Mouse (Mus musculus): Measurements from ENCODE around the gene Tgfbi.
A peak's percentile ranks its signal among the peaks of the same experiment; 100 is the strongest.

Tgfbi gene

DNA sequence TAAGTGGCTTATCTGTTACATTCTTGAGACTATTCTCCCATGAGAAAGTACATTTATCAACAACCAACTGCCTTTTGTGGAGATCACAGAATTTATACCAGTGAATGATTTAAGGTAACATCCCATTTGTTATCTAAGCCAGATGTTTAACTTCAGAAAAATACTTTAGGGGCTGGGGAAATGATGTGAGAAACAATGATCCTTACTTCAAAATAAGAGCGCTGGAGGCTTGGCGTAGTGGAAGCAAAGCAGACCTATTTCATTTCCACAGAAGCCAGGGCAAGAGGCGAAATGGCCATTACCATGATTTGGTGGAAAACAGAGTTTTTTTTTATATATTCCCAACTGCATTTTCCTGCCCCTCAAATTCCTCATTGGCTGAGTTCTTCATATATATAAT is 34.7 kb downstream of the Tgfbi start:
- no peak for DNase-seq

GRCm38 (mm10) chr13:56645744-56646143 is 36.4 kb downstream of the Tgfbi start:
- DNase-seq: no peak

DNA sequence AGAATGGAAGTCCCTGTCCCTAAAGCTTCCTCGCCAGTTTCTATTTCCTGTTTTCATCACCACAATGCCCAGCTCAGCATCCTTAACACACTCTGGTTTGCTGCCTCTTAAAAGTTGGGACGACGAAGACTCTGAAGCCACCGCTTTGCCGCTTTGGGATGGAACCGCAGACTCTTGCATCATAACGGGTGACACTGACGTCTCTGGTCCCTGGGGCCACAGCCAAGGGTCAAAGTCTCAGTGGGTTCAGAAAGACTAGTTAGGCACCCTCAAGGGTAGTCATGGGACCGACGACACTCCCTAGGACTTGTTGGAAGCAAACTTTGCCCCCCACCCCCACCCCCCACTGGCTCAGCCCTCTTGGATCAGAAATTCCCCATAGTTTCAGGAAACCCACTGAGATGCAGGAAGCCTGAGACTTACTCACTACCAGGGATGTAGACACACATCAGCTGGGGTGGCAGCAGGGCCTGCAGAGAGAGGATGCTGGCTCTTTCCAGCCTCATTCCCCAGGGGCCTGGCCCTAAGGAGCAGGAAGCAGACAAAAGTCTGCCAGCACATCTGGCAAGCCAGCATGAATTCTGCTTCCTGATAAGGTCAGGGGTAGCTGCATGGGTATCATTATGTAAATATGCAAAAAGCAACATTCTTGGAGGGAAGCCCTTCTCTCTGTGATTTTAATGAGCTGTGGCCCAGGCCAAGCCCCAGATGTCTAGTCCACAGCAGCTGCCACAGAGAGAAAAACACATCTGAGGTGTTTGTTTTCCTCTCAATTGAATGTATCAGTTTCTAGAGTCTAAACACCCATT is 38.5 kb downstream of the Tgfbi start:
- DNase-seq: no peak

- no peak for DNase-seq
Measured at GRCm38 (mm10) chr13:56650020-56650419, 40.7 kb downstream of the Tgfbi start.

GRCm38 (mm10) chr13:56652381-56652780 is 43.1 kb downstream of the Tgfbi start:
- no peak for DNase-seq

GRCm38 (mm10) chr13:56654176-56654575 is 44.9 kb downstream of the Tgfbi start:
- DNase-seq: no peak

DNA sequence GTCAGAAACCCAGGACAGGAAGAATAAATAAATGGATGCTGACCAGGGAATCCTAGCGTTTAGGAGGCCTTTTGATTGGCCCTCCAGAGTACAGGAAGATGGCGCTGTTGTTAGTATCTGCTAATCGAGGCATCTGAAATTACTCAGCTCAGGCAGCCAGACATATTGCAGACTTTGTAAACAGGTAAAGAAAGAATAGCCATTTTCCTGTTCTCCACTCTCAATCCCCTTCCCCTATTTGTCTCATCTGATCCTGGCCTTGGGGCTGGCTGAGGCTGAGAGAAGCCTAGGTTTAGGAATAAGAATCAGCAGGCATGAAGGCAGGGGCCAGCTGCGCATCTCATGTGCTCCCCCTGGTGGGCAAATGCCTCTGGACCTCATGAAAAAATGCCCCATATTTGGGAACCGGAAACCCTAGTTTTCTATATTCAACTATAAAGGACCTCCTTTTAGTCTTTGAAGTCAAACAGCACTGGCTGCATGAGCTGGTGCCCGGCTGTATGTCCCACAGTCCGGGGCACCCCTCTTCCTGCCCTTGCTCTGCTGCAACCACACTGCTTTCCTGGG is 48.7 kb downstream of the Tgfbi start:
- peak; percentile 43 for DNase-seq

- no peak for DNase-seq
Measured at GRCm38 (mm10) chr13:56658931-56659330, 49.6 kb downstream of the Tgfbi start.

GRCm38 (mm10) chr13:56661914-56662621 is 52.7 kb downstream of the Tgfbi start:
- DNase-seq: no peak

GRCm38 (mm10) chr13:56664256-56665170 is 55.2 kb downstream of the Tgfbi start:
- DNase-seq: no peak

GRCm38 (mm10) chr13:56671206-56671605 is 61.9 kb downstream of the Tgfbi start:
- DNase-seq: no peak

DNA sequence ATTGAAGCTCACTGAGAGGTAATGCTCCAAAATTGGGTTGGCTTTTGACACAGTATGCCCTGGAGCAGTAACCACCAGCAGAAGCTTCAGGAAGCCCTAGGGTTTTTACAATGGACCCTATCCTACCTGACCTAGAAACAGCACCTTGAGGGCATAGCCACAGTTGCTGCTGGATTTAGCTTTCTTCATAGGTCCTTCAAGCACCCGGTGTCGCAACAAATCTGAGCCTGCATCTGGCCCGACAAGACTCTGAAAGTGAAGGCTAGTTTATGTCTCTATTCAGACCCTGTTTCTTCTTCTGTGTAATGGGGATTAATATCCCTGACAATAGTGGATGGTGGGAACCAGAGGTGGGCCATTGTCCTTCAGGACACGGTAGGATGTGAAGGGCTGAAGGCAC is 68.4 kb downstream of the Tgfbi start:
- DNase-seq: no peak

- DNase-seq: no peak
Measured at GRCm38 (mm10) chr13:56678188-56678787, 69.0 kb downstream of the Tgfbi start.

- DNase-seq: no peak
Measured at GRCm38 (mm10) chr13:56678826-56679504, 69.6 kb downstream of the Tgfbi start.

DNA sequence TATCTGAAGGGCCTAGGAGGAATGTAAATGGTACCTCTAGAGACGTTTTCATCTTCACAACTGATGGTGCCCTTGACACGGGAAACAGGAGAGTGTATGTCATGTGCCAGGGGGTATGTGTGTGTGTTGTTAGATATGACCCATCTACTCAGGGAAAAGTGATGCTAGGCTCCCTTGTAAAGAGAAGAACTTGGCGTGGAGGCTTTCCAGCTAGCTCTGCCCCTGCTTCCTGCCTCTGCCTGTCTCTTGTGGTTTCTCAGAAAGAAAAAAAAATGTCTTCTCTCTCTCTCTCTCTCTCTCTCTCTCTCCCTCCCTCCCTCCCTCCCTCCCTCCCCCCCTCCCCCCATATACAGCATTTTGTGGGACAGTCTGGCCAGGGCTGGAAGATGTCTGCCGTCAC is 72.6 kb downstream of the Tgfbi start:
- DNase-seq: no peak

GRCm38 (mm10) chr13:56682326-56682725 is 73.0 kb downstream of the Tgfbi start:
- DNase-seq: peak; percentile 92

- DNase-seq: no peak
Measured at GRCm38 (mm10) chr13:56683306-56683705, 74.0 kb downstream of the Tgfbi start.
